Mouse (Mus musculus): ENCODE results near the gene Tmem210. TPM values are rescaled to one million over a fixed set of nuclear protein-coding genes. Genes with fewer than 3 reads are reported as not detected.

Gene Tmem210
- total RNA-seq (2012; rRNA removed), result not detected in 2 replicates

GRCm38 (mm10) chr2:25287927-25288649 is at the start of gene Tmem210:
Tmem210 (plus strand) TSS chr2:25288145.
- no peak within 1 kb of the TSS for H3K9ac ChIP-seq (ENCODE audit: insufficient read depth, low read depth, low read length, poor library complexity, severe bottlenecking)
- DNase-seq (ENCODE audit: low read depth, low spot score), result no peak
- in situ Hi-C loops (cut with MboI; ENCODE audit: low sequenced_read_pairs in 2 of 2, unreplicated experiment in 2 of 2), result no loop called here
- H3K27ac ChIP-seq (ENCODE audit: insufficient read depth, low read depth, low read length, poor library complexity, severe bottlenecking), result no peak within 1 kb of the TSS
- H3K9me3 ChIP-seq (ENCODE audit: control insufficient read depth, insufficient read depth, low read depth, low read length), result no peaks in the 10 kb centered on the region
- peaks cover 14% of the 10 kb centered on the region; the same call in 1 of the 2 replicates for H3K36me3 ChIP-seq (ENCODE audit: control insufficient read depth, insufficient read depth, low read length, poor library complexity, severe bottlenecking)
- H3K4me3 ChIP-seq (ENCODE audit: insufficient read depth in 1 of 2, low read depth in 1 of 2, low read length in 2 of 2, poor library complexity in 1 of 2, severe bottlenecking in 1 of 2), result no peak within 1 kb of the TSS
- H3K4me1 ChIP-seq (ENCODE audit: control insufficient read depth in 2 of 2, insufficient read depth in 2 of 2, low read length in 2 of 2, poor library complexity in 1 of 2), result peaks cover 0 to 13% of the 10 kb centered on the region in 2 experiments; a peak in 1 of 4 replicates
- TF ChIP-seq HCFC1 (IDR thresholded peaks at IDR 0.05; ENCODE audit: borderline replicate concordance, insufficient read depth, low read length), result no peak
- TF ChIP-seq ZC3H11A (IDR thresholded peaks at IDR 0.05; ENCODE audit: borderline replicate concordance, low read depth, low read length), result no peak
- TF ChIP-seq CHD2 (IDR thresholded peaks at IDR 0.05; ENCODE audit: low read depth, low read length), result no peak
- no peak for TF ChIP-seq MAFK (IDR thresholded peaks at IDR 0.05; ENCODE audit: insufficient read depth, low read depth, low read length)
- TF ChIP-seq ZNF384 (IDR thresholded peaks at IDR 0.05; ENCODE audit: low read depth, low read length), result no peak

- in situ Hi-C loops (cut with MboI; ENCODE audit: low sequenced_read_pairs in 2 of 2, unreplicated experiment in 2 of 2), result no loop called here
- Histone ChIP-seq H3K36me3 (ENCODE audit: control insufficient read depth, insufficient read depth, low read length, poor library complexity, severe bottlenecking) (no peaks in the 10 kb centered on the region), H3K4me3 (ENCODE audit: insufficient read depth in 1 of 2, low read depth in 1 of 2, low read length in 2 of 2, poor library complexity in 1 of 2, severe bottlenecking in 1 of 2) (no peak overlapping the region), H3K9me3 (ENCODE audit: control insufficient read depth, insufficient read depth, low read depth, low read length) (no peaks in the 10 kb centered on the region), H3K4me1 (ENCODE audit: control insufficient read depth in 2 of 2, insufficient read depth in 2 of 2, low read length in 2 of 2, poor library complexity in 1 of 2) (peaks cover 11 to 42% of the 10 kb centered on the region in 2 experiments), H3K27ac (ENCODE audit: insufficient read depth, low read depth, low read length, poor library complexity, severe bottlenecking) (no peak overlapping the region), H3K9ac (ENCODE audit: insufficient read depth, low read depth, low read length, poor library complexity, severe bottlenecking) (no peak overlapping the region)
- DNase-seq (ENCODE audit: low read depth, low spot score), result no peak
- no peak for TF ChIP-seq CHD2 (IDR thresholded peaks at IDR 0.05; ENCODE audit: low read depth, low read length)
- TF ChIP-seq ZC3H11A (IDR thresholded peaks at IDR 0.05; ENCODE audit: borderline replicate concordance, low read depth, low read length), result no peak
- TF ChIP-seq HCFC1 (IDR thresholded peaks at IDR 0.05; ENCODE audit: borderline replicate concordance, insufficient read depth, low read length), result no peak
- TF ChIP-seq ZNF384 (IDR thresholded peaks at IDR 0.05; ENCODE audit: low read depth, low read length), result no peak
- TF ChIP-seq MAFK (IDR thresholded peaks at IDR 0.05; ENCODE audit: insufficient read depth, low read depth, low read length), result no peak
Observed at GRCm38 (mm10) chr2:25239766-25240165, 48.2 kb upstream of the Tmem210 start.

GRCm38 (mm10) chr2:25240310-25240709 is 47.6 kb upstream of the Tmem210 start:
- 0 out of 2 replicates have a peak overlapping the region, but pooled peaks have one; percentile 26 for H3K27ac ChIP-seq (ENCODE audit: insufficient read depth, low read depth, low read length, poor library complexity, severe bottlenecking)
- no peaks in the 10 kb centered on the region for H3K9me3 ChIP-seq (ENCODE audit: control insufficient read depth, insufficient read depth, low read depth, low read length)
- in situ Hi-C loops (cut with MboI; ENCODE audit: low sequenced_read_pairs in 2 of 2, unreplicated experiment in 2 of 2), result no loop called here
- peak overlapping the region in 1 of 2 experiments; percentile 9; a peak in 2 of 4 replicates for H3K4me3 ChIP-seq (ENCODE audit: insufficient read depth in 1 of 2, low read depth in 1 of 2, low read length in 2 of 2, poor library complexity in 1 of 2, severe bottlenecking in 1 of 2)
- no peaks in the 10 kb centered on the region; the same call in 1 of the 2 replicates for H3K36me3 ChIP-seq (ENCODE audit: control insufficient read depth, insufficient read depth, low read length, poor library complexity, severe bottlenecking)
- H3K4me1 ChIP-seq (ENCODE audit: control insufficient read depth in 2 of 2, insufficient read depth in 2 of 2, low read length in 2 of 2, poor library complexity in 1 of 2), result peaks cover 11 to 41% of the 10 kb centered on the region in 2 experiments
- peak overlapping the region; percentile 27; the same call in 1 of the 2 replicates for H3K9ac ChIP-seq (ENCODE audit: insufficient read depth, low read depth, low read length, poor library complexity, severe bottlenecking)
- DNase-seq (ENCODE audit: low read depth, low spot score), result no peak
- TF ChIP-seq CHD2 (IDR thresholded peaks at IDR 0.05; ENCODE audit: low read depth, low read length), result no peak
- TF ChIP-seq ZNF384 (IDR thresholded peaks at IDR 0.05; ENCODE audit: low read depth, low read length), result no peak
- TF ChIP-seq MAFK (IDR thresholded peaks at IDR 0.05; ENCODE audit: insufficient read depth, low read depth, low read length), result no peak
- TF ChIP-seq ZC3H11A (IDR thresholded peaks at IDR 0.05; ENCODE audit: borderline replicate concordance, low read depth, low read length), result no peak
- TF ChIP-seq HCFC1 (IDR thresholded peaks at IDR 0.05; ENCODE audit: borderline replicate concordance, insufficient read depth, low read length), result no peak

GRCm38 (mm10) chr2:25240723-25241437 is 47.1 kb upstream of the Tmem210 start:
- TF ChIP-seq HCFC1 (IDR thresholded peaks at IDR 0.05; ENCODE audit: borderline replicate concordance, insufficient read depth, low read length), result peak; percentile 56; the same call in 1 of the 2 replicates
- TF ChIP-seq ZNF384 (IDR thresholded peaks at IDR 0.05; ENCODE audit: low read depth, low read length), result no peak
- in situ Hi-C loops (cut with MboI; ENCODE audit: low sequenced_read_pairs in 2 of 2, unreplicated experiment in 2 of 2), result no loop called here
- no peaks in the 10 kb centered on the region for H3K9me3 ChIP-seq (ENCODE audit: control insufficient read depth, insufficient read depth, low read depth, low read length)
- peak; percentile 91 for DNase-seq (ENCODE audit: low read depth, low spot score)
- H3K4me3 ChIP-seq (ENCODE audit: insufficient read depth in 1 of 2, low read depth in 1 of 2, low read length in 2 of 2, poor library complexity in 1 of 2, severe bottlenecking in 1 of 2), result peak overlapping the region; percentile 9 to 35
- H3K9ac ChIP-seq (ENCODE audit: insufficient read depth, low read depth, low read length, poor library complexity, severe bottlenecking), result peak overlapping the region; percentile 27; the same call in 1 of the 2 replicates
- H3K4me1 ChIP-seq (ENCODE audit: control insufficient read depth in 2 of 2, insufficient read depth in 2 of 2, low read length in 2 of 2, poor library complexity in 1 of 2), result peaks cover 11 to 41% of the 10 kb centered on the region in 2 experiments
- H3K36me3 ChIP-seq (ENCODE audit: control insufficient read depth, insufficient read depth, low read length, poor library complexity, severe bottlenecking), result peaks cover 3% of the 10 kb centered on the region; the same call in 1 of the 2 replicates
- H3K27ac ChIP-seq (ENCODE audit: insufficient read depth, low read depth, low read length, poor library complexity, severe bottlenecking), result no peak overlapping the region; the same call in 1 of the 2 replicates
